In genomic region chr4:58712166-58712565, GRCm38 (mm10) we compare ENCODE assay signal across 28 mouse cellular contexts.
DNase-seq lines count a peak whose midpoint lies in the region; ATAC-seq and TF ChIP-seq lines count a peak whose summit lies in the region.
"Had no signal": no experiment of that assay in that cellular context is flagged by ENCODE, and none has a peak within 500 bp of the region (broad histone marks: within the 10 kb centered on the region; RNA-seq: fewer than 3 reads in every experiment).

No protein-coding gene starts in this region.

- H3K27ac ChIP-seq in intestine, embryonic 14.5 days (ENCODE audit: low read depth) = no peak overlapping the region
- H3K27ac ChIP-seq in intestine, embryonic 16.5 days (ENCODE audit: low read length) = no peak overlapping the region
- peak overlapping the region; percentile 42; the same call in 1 of the 2 replicates for H3K27ac ChIP-seq in limb, embryonic 11.5 days (replicated peaks; ENCODE audit: low read depth, low read length)
- no peak overlapping the region for H3K27ac ChIP-seq in limb, embryonic 14.5 days (replicated peaks; ENCODE audit: low read depth, low read length)
- H3K27ac ChIP-seq: embryonic facial prominence, embryonic 13.5 days; embryonic facial prominence, embryonic 15.5 days; forebrain, embryonic 10.5 days; forebrain, embryonic 12.5 days had no signal

- no peak overlapping the region for H3K4me3 ChIP-seq in intestine, embryonic 14.5 days (ENCODE audit: low read depth, low read length)
- no peak overlapping the region for H3K4me3 ChIP-seq in intestine, embryonic 16.5 days (ENCODE audit: low read length)
- no peak overlapping the region for H3K4me3 ChIP-seq in limb, embryonic 11.5 days (ENCODE audit: low read depth, low read length)
- H3K4me3 ChIP-seq in limb, embryonic 14.5 days (replicated peaks; ENCODE audit: low read length) = no peak overlapping the region
- H3K4me3 ChIP-seq: embryonic facial prominence, embryonic 13.5 days; embryonic facial prominence, embryonic 15.5 days; erythroblast, embryonic 14.5 days; forebrain, embryonic 10.5 days; forebrain, embryonic 12.5 days had no signal

- intact Hi-C loops in heart, postnatal 14 days (cut with DNase I) = no loop called here

- 74% methylated on average over 10 of the region's 10 CpGs for WGBS in intestine, embryonic 14.5 days
- WGBS in intestine, embryonic 16.5 days = 81% methylated on average over 10 of the region's 10 CpGs
- WGBS in limb, embryonic 11.5 days = 21% methylated on average over 10 of the region's 10 CpGs
- WGBS in limb, embryonic 14.5 days = 31% methylated on average over 10 of the region's 10 CpGs

- H3K4me2 ChIP-seq in intestine, embryonic 14.5 days (ENCODE audit: low read length) = no peak overlapping the region
- H3K4me2 ChIP-seq in intestine, embryonic 16.5 days (ENCODE audit: low read depth, low read length) = no peak overlapping the region
- no peak overlapping the region for H3K4me2 ChIP-seq in limb, embryonic 11.5 days (ENCODE audit: low read depth, severe bottlenecking)
- H3K4me2 ChIP-seq in limb, embryonic 14.5 days (replicated peaks; ENCODE audit: low read depth, low read length, severe bottlenecking) = no peak overlapping the region; the same call in 1 of the 2 replicates
- H3K4me2 ChIP-seq: embryonic facial prominence, embryonic 13.5 days; embryonic facial prominence, embryonic 15.5 days; forebrain, embryonic 12.5 days had no signal

- ATAC-seq in intestine, embryonic 14.5 days (replicated peaks; ENCODE audit: low FRiP score, low TSS enrichment, low read depth) = no peak
- ATAC-seq in intestine, embryonic 16.5 days = no peak
- 0 out of 2 replicates have a peak, but pooled peaks have one; percentile 21 for ATAC-seq in limb, embryonic 11.5 days (ENCODE audit: insufficient number of reproducible peaks, low FRiP score, low TSS enrichment, low read depth)
- no peak for ATAC-seq in limb, embryonic 14.5 days (ENCODE audit: low FRiP score, low read depth)
- ATAC-seq: activated CD4-positive, CD25-positive, alpha-beta regulatory T cell, adult 4 months; CD4-positive, CD25-positive, alpha-beta regulatory T cell, adult 4 months; forebrain, embryonic 14.5 days; Patski had no signal

- H3K4me1 ChIP-seq in intestine, embryonic 14.5 days (replicated peaks; ENCODE audit: control insufficient read depth, insufficient read depth, low read length) = peaks cover 14% of the 10 kb centered on the region; the same call in 1 of the 2 replicates
- peaks cover 6% of the 10 kb centered on the region; the same call in 1 of the 2 replicates for H3K4me1 ChIP-seq in intestine, embryonic 16.5 days (ENCODE audit: control insufficient read depth, insufficient read depth, low read length)
- H3K4me1 ChIP-seq in limb, embryonic 11.5 days (ENCODE audit: control insufficient read depth, insufficient read depth, low read length) = peaks cover 24% of the 10 kb centered on the region
- H3K4me1 ChIP-seq in limb, embryonic 14.5 days (ENCODE audit: control insufficient read depth, insufficient read depth, low read length) = peaks cover 18% of the 10 kb centered on the region

- H3K9me3 ChIP-seq in intestine, embryonic 14.5 days (ENCODE audit: control insufficient read depth, low read length) = peaks cover 4% of the 10 kb centered on the region; the same call in 1 of the 2 replicates
- no peaks in the 10 kb centered on the region for H3K9me3 ChIP-seq in intestine, embryonic 16.5 days (ENCODE audit: control insufficient read depth, low read length)
- H3K9me3 ChIP-seq in limb, embryonic 11.5 days (ENCODE audit: control insufficient read depth, low read length) = no peaks in the 10 kb centered on the region
- no peaks in the 10 kb centered on the region; the same call in 1 of the 2 replicates for H3K9me3 ChIP-seq in limb, embryonic 14.5 days (ENCODE audit: control insufficient read depth, low read length)
- H3K9me3 ChIP-seq: embryonic facial prominence, embryonic 15.5 days; G1E had no signal

- H3K9ac ChIP-seq in intestine, embryonic 14.5 days (ENCODE audit: low read length) = no peak overlapping the region
- no peak overlapping the region for H3K9ac ChIP-seq in intestine, embryonic 16.5 days (ENCODE audit: low read depth, low read length)
- H3K9ac ChIP-seq in limb, embryonic 11.5 days (ENCODE audit: low read length) = no peak overlapping the region
- H3K9ac ChIP-seq in limb, embryonic 14.5 days (ENCODE audit: low read depth, low read length, severe bottlenecking) = no peak overlapping the region
- H3K9ac ChIP-seq: embryonic facial prominence, embryonic 13.5 days; embryonic facial prominence, embryonic 15.5 days; forebrain, embryonic 12.5 days had no signal

- H3K27me3 ChIP-seq in intestine, embryonic 14.5 days (replicated peaks; ENCODE audit: control insufficient read depth, insufficient read depth, low read length) = no peaks in the 10 kb centered on the region
- no peaks in the 10 kb centered on the region for H3K27me3 ChIP-seq in intestine, embryonic 16.5 days (replicated peaks; ENCODE audit: control insufficient read depth, insufficient read depth, low read length)
- H3K27me3 ChIP-seq in limb, embryonic 11.5 days (ENCODE audit: control insufficient read depth, insufficient read depth, low read length) = no peaks in the 10 kb centered on the region
- no peaks in the 10 kb centered on the region for H3K27me3 ChIP-seq in limb, embryonic 14.5 days (ENCODE audit: control insufficient read depth, insufficient read depth, low read length)
- H3K27me3 ChIP-seq: CH12.LX; embryonic facial prominence, embryonic 13.5 days; embryonic facial prominence, embryonic 15.5 days; forebrain, embryonic 12.5 days; Patski had no signal

- no peaks in the 10 kb centered on the region for H3K36me3 ChIP-seq in intestine, embryonic 14.5 days (ENCODE audit: control insufficient read depth, insufficient read depth, low read length)
- no peaks in the 10 kb centered on the region for H3K36me3 ChIP-seq in intestine, embryonic 16.5 days (ENCODE audit: control insufficient read depth, insufficient read depth, low read length)
- H3K36me3 ChIP-seq in limb, embryonic 11.5 days (ENCODE audit: control insufficient read depth, insufficient read depth, low read length) = no peaks in the 10 kb centered on the region
- no peaks in the 10 kb centered on the region for H3K36me3 ChIP-seq in limb, embryonic 14.5 days (ENCODE audit: control insufficient read depth, insufficient read depth, low read length)
- H3K36me3 ChIP-seq: embryonic facial prominence, embryonic 13.5 days; embryonic facial prominence, embryonic 15.5 days; forebrain, embryonic 10.5 days; forebrain, embryonic 12.5 days; G1E had no signal

- TF ChIP-seq POLR2A in limb, embryonic 14.5 days (IDR thresholded peaks at IDR 0.05; ENCODE audit: borderline replicate concordance, extremely low read depth, insufficient read depth, insufficient read length) = no peak

- DNase-seq in intestine, embryonic 14.5 days (ENCODE audit: low spot score) = peak; percentile 48
- peak; percentile 49 for DNase-seq in limb, embryonic 11.5 days (ENCODE audit: low spot score)
- peak; percentile 2 for DNase-seq in limb, embryonic 14.5 days (ENCODE audit: low spot score)
- peak; percentile 81 for DNase-seq in retina, postnatal 1 day
- DNase-seq in ovary, postnatal 36 days (ENCODE audit: low spot score) = no peak
- DNase-seq in heart, postnatal 14 days = no peak
- no peak for DNase-seq in layer of hippocampus, adult 8-10 months (ENCODE audit: low spot score in 2 of 2)
- DNase-seq: adrenal gland, adult 8-10 months; adrenal gland, postnatal 14 days; adrenal gland, postnatal 36 days; cerebellum, adult 11-12 months; cerebellum, adult 8-10 months; cerebellum, adult 9-11 months; cerebellum, postnatal 14 days; cerebellum, postnatal 36 days; embryo, embryonic 11 days had no signal

Comparison
In these comparisons a context has a peak if more than half of its experiments do, and no peak if none do; other contexts are left out.
1. DNase-seq: peak in intestine, embryonic 14.5 days (single experiment), limb, embryonic 11.5 days (single experiment), limb, embryonic 14.5 days (single experiment) and retina, postnatal 1 day (single experiment); none in ovary, postnatal 36 days (single experiment), heart, postnatal 14 days (0 of 2) and layer of hippocampus, adult 8-10 months (0 of 2).